8 mouse cellular contexts compared by ENCODE assay signal in the genomic region with DNA sequence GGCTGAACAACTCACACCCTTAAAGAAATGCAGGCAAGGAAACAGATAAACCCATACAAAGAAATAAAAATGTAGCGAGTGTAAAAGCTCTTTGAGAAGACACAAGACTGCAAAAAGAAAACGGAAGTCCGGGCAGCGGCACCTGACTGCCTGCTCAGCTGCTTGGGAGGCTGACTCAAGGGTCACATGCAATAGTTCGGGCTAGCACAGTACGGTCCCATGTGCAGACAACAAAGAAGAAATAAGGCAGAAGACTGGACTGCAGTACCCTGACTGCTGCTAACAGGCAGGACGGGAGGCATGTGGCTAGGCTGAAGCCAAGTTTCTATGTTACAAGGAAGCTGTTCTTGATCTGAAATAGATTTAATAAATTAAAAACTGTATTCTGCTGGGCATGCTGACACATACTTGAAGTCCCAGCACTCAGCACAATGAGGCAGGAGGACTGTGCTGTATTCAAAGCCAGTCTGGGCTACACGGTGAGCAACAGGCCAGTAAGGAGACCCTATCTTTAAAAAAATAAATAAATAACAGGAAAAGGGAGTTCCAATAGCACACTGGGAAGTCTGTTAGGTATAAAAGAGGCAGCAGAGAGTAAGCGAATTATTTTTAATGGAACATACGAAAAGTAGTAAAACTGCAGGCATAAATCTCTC. TPM values are rescaled to one million over a fixed set of nuclear protein-coding genes. Genes with fewer than 3 reads are reported as not detected.
DNase-seq lines count a peak whose midpoint lies in the region; ATAC-seq and TF ChIP-seq lines count a peak whose summit lies in the region.

No protein-coding gene starts in this region.

- peak overlapping the region; percentile 35 for H3K27ac ChIP-seq in forebrain, embryonic 10.5 days
- H3K27ac ChIP-seq in forebrain, embryonic 11.5 days (ENCODE audit: low read depth, low read length): no peak overlapping the region
- peak overlapping the region; percentile 35 for H3K27ac ChIP-seq in intestine, embryonic 16.5 days (ENCODE audit: low read length)
- peak overlapping the region; percentile 60 for H3K27ac ChIP-seq in spleen, adult 2 months (ENCODE audit: insufficient read depth, low read length)

- no peak overlapping the region for H3K4me2 ChIP-seq in forebrain, embryonic 11.5 days (ENCODE audit: low read depth, low read length, severe bottlenecking)
- H3K4me2 ChIP-seq in intestine, embryonic 16.5 days (ENCODE audit: low read depth, low read length): peak overlapping the region; percentile 31

- ATAC-seq in forebrain, embryonic 11.5 days (replicated peaks; ENCODE audit: low FRiP score): no peak
- peak; percentile 80 for ATAC-seq in intestine, embryonic 16.5 days

- no peaks in the 10 kb centered on the region; the same call in 1 of the 2 replicates for H3K9me3 ChIP-seq in forebrain, embryonic 10.5 days
- H3K9me3 ChIP-seq in forebrain, embryonic 11.5 days (ENCODE audit: control insufficient read depth, low read length): no peaks in the 10 kb centered on the region
- H3K9me3 ChIP-seq in intestine, embryonic 16.5 days (ENCODE audit: control insufficient read depth, low read length): no peaks in the 10 kb centered on the region

- no peak for DNase-seq in forebrain, embryonic 10.5 days (ENCODE audit: extremely low spot score, low spot score)
- no peak for DNase-seq in forebrain, embryonic 11.5 days (ENCODE audit: low spot score)
- peak; percentile 84 for DNase-seq in NIH3T3 (ENCODE audit: low read depth)
- DNase-seq in gastrocnemius, postnatal 10 days: peak; percentile 19
- DNase-seq in lung, adult 18-20 months: peak; percentile 57 to 58
- peak; percentile 65 to 77 for DNase-seq in spleen, adult 2 months (ENCODE audit: low read depth in 1 of 2, low spot score in 2 of 2)
- DNase-seq in cerebellum, postnatal 14 days: no peak

- no peaks in the 10 kb centered on the region for H3K27me3 ChIP-seq in forebrain, embryonic 10.5 days (ENCODE audit: poor library complexity, severe bottlenecking)
- H3K27me3 ChIP-seq in forebrain, embryonic 11.5 days (ENCODE audit: control insufficient read depth, insufficient read depth, low read length): no peaks in the 10 kb centered on the region
- H3K27me3 ChIP-seq in intestine, embryonic 16.5 days (replicated peaks; ENCODE audit: control insufficient read depth, insufficient read depth, low read length): no peaks in the 10 kb centered on the region
- no peaks in the 10 kb centered on the region for H3K27me3 ChIP-seq in spleen, adult 2 months (ENCODE audit: control insufficient read depth, insufficient read depth, low read length)

- TF ChIP-seq CTCF in spleen, adult 2 months (IDR thresholded peaks at IDR 0.05; ENCODE audit: extremely low read depth, insufficient read depth, insufficient read length, insufficient replicate concordance): no peak

- TF ChIP-seq POLR2A in spleen, adult 2 months (IDR thresholded peaks at IDR 0.05; ENCODE audit: low read depth, low read length): no peak; the same call in 1 of the 2 replicates

- no peak overlapping the region for H3K9ac ChIP-seq in forebrain, embryonic 11.5 days (ENCODE audit: low read length)
- H3K9ac ChIP-seq in intestine, embryonic 16.5 days (ENCODE audit: low read depth, low read length): 0 out of 2 replicates have a peak overlapping the region, but pooled peaks have one; percentile 33

- 0 out of 2 replicates have a peak, but pooled peaks cover 4% of the 10 kb centered on the region for H3K36me3 ChIP-seq in forebrain, embryonic 10.5 days (replicated peaks)
- no peaks in the 10 kb centered on the region for H3K36me3 ChIP-seq in forebrain, embryonic 11.5 days (ENCODE audit: control insufficient read depth, insufficient read depth, low read length)
- no peaks in the 10 kb centered on the region for H3K36me3 ChIP-seq in intestine, embryonic 16.5 days (ENCODE audit: control insufficient read depth, insufficient read depth, low read length)
- H3K36me3 ChIP-seq in spleen, adult 2 months (ENCODE audit: control insufficient read depth, insufficient read depth, low read length): no peaks in the 10 kb centered on the region

- H3K4me3 ChIP-seq in forebrain, embryonic 10.5 days: no peak overlapping the region
- H3K4me3 ChIP-seq in forebrain, embryonic 11.5 days (ENCODE audit: low read depth, low read length): no peak overlapping the region
- H3K4me3 ChIP-seq in intestine, embryonic 16.5 days (ENCODE audit: low read length): peak overlapping the region; percentile 4; the same call in 1 of the 2 replicates
- peak overlapping the region; percentile 41; the same call in 1 of the 2 replicates for H3K4me3 ChIP-seq in spleen, adult 2 months (ENCODE audit: extremely low read depth, insufficient read depth, insufficient read length)

- H3K4me1 ChIP-seq in forebrain, embryonic 10.5 days: peaks cover 21% of the 10 kb centered on the region
- H3K4me1 ChIP-seq in forebrain, embryonic 11.5 days (replicated peaks; ENCODE audit: control insufficient read depth, insufficient read depth, low read length): peaks cover 2% of the 10 kb centered on the region; the same call in 1 of the 2 replicates
- peaks cover 4% of the 10 kb centered on the region; the same call in 1 of the 2 replicates for H3K4me1 ChIP-seq in intestine, embryonic 16.5 days (ENCODE audit: control insufficient read depth, insufficient read depth, low read length)
- peaks cover 8% of the 10 kb centered on the region; the same call in 1 of the 2 replicates for H3K4me1 ChIP-seq in spleen, adult 2 months (ENCODE audit: control insufficient read depth, insufficient read depth, insufficient read length)

- WGBS in forebrain, embryonic 10.5 days: 76% methylated on average over 10 of the region's 10 CpGs
- 70% methylated on average over 10 of the region's 10 CpGs for WGBS in forebrain, embryonic 11.5 days
- WGBS in intestine, embryonic 16.5 days: 47% methylated on average over 10 of the region's 10 CpGs
- WGBS in spleen, adult 2 months: 16% methylated on average over 10 of the region's 10 CpGs

RNA-seq across cellular contexts. Expression of a gene that starts 7.1 kb away (rescaled TPM):
- polyA plus RNA-seq in forebrain, embryonic 10.5 days (2016; fragmentation: Nextera tagmentation; extraction: Ambion mirVana): 41.6 and 44.2 TPM in 2 replicates
- polyA plus RNA-seq in forebrain, embryonic 11.5 days (2014; fragmentation: Nextera tagmentation; extraction: Ambion mirVana): 46.7 and 48.3 TPM in 2 replicates
- 10 to 100 TPM; 50.9 to 58.2 TPM for total RNA-seq in gastrocnemius, postnatal 10 days (2021)
- polyA plus RNA-seq in intestine, embryonic 16.5 days (2015; fragmentation: Nextera tagmentation; extraction: Ambion mirVana): 43.4 and 53.5 TPM in 2 replicates
- polyA plus RNA-seq in spleen, adult 2 months (2012; rRNA removed): 36.6 and 45.7 TPM in 2 replicates

Comparison
In these comparisons a context has a peak if more than half of its experiments do, and no peak if none do; other contexts are left out.
1. DNase-seq: peak in NIH3T3 (single experiment), gastrocnemius, postnatal 10 days (single experiment), lung, adult 18-20 months (2 of 2) and spleen, adult 2 months (2 of 2); none in forebrain, embryonic 10.5 days (single experiment), forebrain, embryonic 11.5 days (single experiment) and cerebellum, postnatal 14 days (0 of 2).
2. H3K4me3 ChIP-seq: peak in intestine, embryonic 16.5 days (single experiment) and spleen, adult 2 months (single experiment); none in forebrain, embryonic 10.5 days (single experiment) and forebrain, embryonic 11.5 days (single experiment).